Mouse (Mus musculus) myocyte (in vitro differentiated cells): ENCODE data around the gene Lax1.

ENCODE experiments used
- CEBPB ChIP-seq: IDR thresholded peaks from 2 replicates; pipeline ENCODE4 v1.6.1; 2011; ENCODE audit warnings: mild to moderate bottlenecking, moderate library complexity; ENCODE audit not compliant: poor library complexity, insufficient read depth, severe bottlenecking
- MYOG ChIP-seq, 3 experiments: IDR thresholded peaks; one replicate each; pipeline ENCODE4 v1.6.1; 2011; ENCODE audit warnings: control low read depth in 2 of 3, low read depth in 2 of 3, mild to moderate bottlenecking in 2 of 3; ENCODE audit not compliant: insufficient read length in 2 of 3, control insufficient read depth in 1 of 3, insufficient read depth in 1 of 3
- POLR2A ChIP-seq: IDR thresholded peaks from one replicate; pipeline ENCODE4 v1.6.1; 2011; ENCODE audit warnings: low read depth, mild to moderate bottlenecking, control low read depth, moderate library complexity; ENCODE audit not compliant: insufficient read length
- POLR2AphosphoS2 ChIP-seq: IDR thresholded peaks from one replicate; pipeline ENCODE4 v1.6.1; 2011; ENCODE audit warnings: low read depth, control low read depth; ENCODE audit not compliant: insufficient read length
- REST ChIP-seq: IDR thresholded peaks from one replicate; pipeline ENCODE4 v1.6.1; 2011; ENCODE audit warnings: mild to moderate bottlenecking, control low read depth, moderate library complexity; ENCODE audit not compliant: insufficient read depth, insufficient read length
- TCF12 ChIP-seq: IDR thresholded peaks from one replicate; pipeline ENCODE4 v1.6.1; 2011; ENCODE audit warnings: mild to moderate bottlenecking, control low read depth; ENCODE audit not compliant: poor library complexity, insufficient read depth, severe bottlenecking

GRCm38 (mm10) chr1:133735995-133736652 is 46.2 kb upstream of the Lax1 start:
- TF ChIP-seq POLR2A, result no peak
- TF ChIP-seq TCF12, result no peak
- no peak for TF ChIP-seq REST
- no peak for TF ChIP-seq MYOG (IDR thresholded peaks at IDR 0.05; ENCODE audit: control insufficient read depth in 1 of 3, insufficient read depth in 1 of 3, insufficient read length in 2 of 3, low read depth in 2 of 3)
- no peak for TF ChIP-seq POLR2AphosphoS2
- no peak for TF ChIP-seq CEBPB
